Mouse (Mus musculus) liver, postnatal 0 days (tissue): ENCODE measurements at regions not wholly inside any gene's neighbourhood (a gene's known extent, or its start where the extent isn't known, plus 50 kb on each side); places are given as distances from the start of the nearest gene placed in this dataset.

ENCODE experiments used
- ATAC-seq: fragments of 200-750 bp; cut with Nextera tagmentation; 2 replicates; pipeline ENCODE4 v1.8.0; 2017; ENCODE audit warnings: mild to moderate bottlenecking, moderate library complexity
- DNase-seq: peaks from one replicate; pipeline ENCODE4 v3.0.0-alpha.2; 2016
- H3K27ac ChIP-seq: fragments of 300-500 bp; sonication (generic); 2 replicates; pipeline ENCODE4 v1.5.1; 2014; ENCODE audit warnings: antibody characterized with exemption, moderate library complexity, mild to moderate bottlenecking, low read depth
- H3K27me3 ChIP-seq: fragments of 300-500 bp; sonication (generic); 2 replicates; pipeline ENCODE4 v1.6.1; 2014; ENCODE audit warnings: low read length, control low read depth, mixed read lengths; ENCODE audit not compliant: insufficient read depth
- H3K36me3 ChIP-seq: fragments of 300-500 bp; sonication (generic); replicated peaks from 2 replicates; pipeline ENCODE4 v1.6.1; 2014; ENCODE audit warnings: mild to moderate bottlenecking, control low read depth, low read length, moderate library complexity, mixed read lengths; ENCODE audit not compliant: insufficient read depth
- H3K4me1 ChIP-seq: fragments of 300-500 bp; sonication (generic); 2 replicates; pipeline ENCODE4 v1.6.1; 2014; ENCODE audit warnings: antibody characterized with exemption, mild to moderate bottlenecking, control low read depth; ENCODE audit not compliant: insufficient read depth
- H3K4me2 ChIP-seq: fragments of 300-500 bp; sonication (generic); 2 replicates; pipeline ENCODE4 v1.6.1; 2014; ENCODE audit warnings: low read depth, mild to moderate bottlenecking, low read length, moderate library complexity, mixed read lengths
- H3K4me3 ChIP-seq: fragments of 300-500 bp; sonication (generic); 2 replicates; pipeline ENCODE4 v1.5.1; 2014; ENCODE audit warnings: low read depth, low read length
- H3K9ac ChIP-seq: fragments of 300-500 bp; sonication (generic); replicated peaks from 2 replicates; pipeline ENCODE4 v1.6.1; 2014; ENCODE audit warnings: mild to moderate bottlenecking, moderate library complexity
- H3K9me3 ChIP-seq: fragments of 300-500 bp; sonication (generic); 2 replicates; pipeline ENCODE4 v1.6.1; 2016; ENCODE audit warnings: mild to moderate bottlenecking, control low read depth, low read length, mixed read lengths
- CTCF ChIP-seq: sonication (generic); IDR thresholded peaks from 2 replicates; pipeline ENCODE4 v1.5.1; 2016; ENCODE audit warnings: antibody characterized with exemption, low read depth
- EP300 ChIP-seq: IDR thresholded peaks from 2 replicates; pipeline ENCODE4 v1.6.1; 2016; ENCODE audit warnings: antibody characterized with exemption, low read depth, mild to moderate bottlenecking
- WGBS: fragments of 180-500 bp; shearing (Covaris S2); extraction: QIAGEN DNeasy Blood & Tissue Kit; methylation state at CpG from one replicate; pipeline ENCODE4 v1.1.7; 2014; ENCODE audit not compliant: insufficient replicate concordance; 5-methylcytosine and 5-hydroxymethylcytosine counted together

DNA sequence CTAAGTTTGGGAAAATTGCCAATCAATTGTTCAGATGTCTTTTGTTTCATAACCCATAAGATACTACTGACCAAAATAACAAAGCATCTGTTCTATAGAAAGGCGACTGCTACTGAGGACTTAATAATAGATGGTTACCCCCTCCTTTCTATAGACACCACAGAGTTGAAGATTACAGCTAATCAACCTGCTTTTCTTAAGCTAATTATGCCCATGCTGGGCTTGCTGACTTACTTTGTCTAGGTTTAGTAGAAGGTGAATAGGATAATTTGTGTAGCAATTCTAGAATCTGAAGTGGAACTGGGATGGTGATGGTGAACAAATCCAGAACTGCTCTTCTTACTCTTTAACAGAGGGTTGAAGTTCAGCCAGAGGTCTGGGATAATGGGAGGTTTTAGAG is 53.8 kb upstream of the Tbx18 start:
- no peak overlapping the region for H3K9ac ChIP-seq
- ATAC-seq: no peak

DNA sequence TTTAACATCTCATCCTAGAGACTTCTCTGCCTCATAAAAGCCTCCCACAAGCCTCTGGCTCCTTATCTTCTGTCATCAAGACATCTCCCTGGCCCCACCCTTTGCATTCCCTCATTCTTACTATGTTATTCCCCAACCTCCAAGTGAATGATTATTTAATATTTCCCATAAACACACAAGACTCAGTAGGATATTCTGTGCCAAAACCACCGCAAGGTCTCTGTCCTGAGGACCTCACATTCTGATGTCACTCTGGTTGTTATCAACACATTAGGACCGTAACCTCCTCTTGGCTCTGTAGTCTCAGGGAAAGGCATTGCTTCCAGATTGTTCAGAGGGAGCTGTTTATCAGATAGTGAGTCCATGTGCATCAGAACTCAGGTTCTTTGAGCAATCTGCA is 80.7 kb upstream of the Tbx18 start:
- H3K27me3 ChIP-seq: no peaks in the 10 kb centered on the region
- TF ChIP-seq CTCF: no peak
- no peak for TF ChIP-seq EP300
- no peaks in the 10 kb centered on the region; the same call in 1 of the 2 replicates for H3K9me3 ChIP-seq
- DNase-seq: no peak
- H3K27ac ChIP-seq: no peak overlapping the region
- no peak overlapping the region for H3K4me3 ChIP-seq
- H3K36me3 ChIP-seq: no peaks in the 10 kb centered on the region
- H3K4me1 ChIP-seq: no peaks in the 10 kb centered on the region
- WGBS: 75% methylated on average over 2 of the region's 2 CpGs
- H3K9ac ChIP-seq: no peak overlapping the region
- no peak for ATAC-seq
- no peak overlapping the region for H3K4me2 ChIP-seq

More for the DNA sequence above, 53.8 kb upstream of the Tbx18 start:
- TF ChIP-seq EP300 (no peak), CTCF (no peak)
- no peak overlapping the region for H3K4me3 ChIP-seq
- no peaks in the 10 kb centered on the region for H3K9me3 ChIP-seq
- no peaks in the 10 kb centered on the region for H3K4me1 ChIP-seq
- H3K4me2 ChIP-seq: no peak overlapping the region
- 68% methylated on average over 1 of the region's 1 CpGs for WGBS
- H3K36me3 ChIP-seq: no peaks in the 10 kb centered on the region
- H3K27me3 ChIP-seq: no peaks in the 10 kb centered on the region
- no peak overlapping the region for H3K27ac ChIP-seq
- DNase-seq: no peak

DNA sequence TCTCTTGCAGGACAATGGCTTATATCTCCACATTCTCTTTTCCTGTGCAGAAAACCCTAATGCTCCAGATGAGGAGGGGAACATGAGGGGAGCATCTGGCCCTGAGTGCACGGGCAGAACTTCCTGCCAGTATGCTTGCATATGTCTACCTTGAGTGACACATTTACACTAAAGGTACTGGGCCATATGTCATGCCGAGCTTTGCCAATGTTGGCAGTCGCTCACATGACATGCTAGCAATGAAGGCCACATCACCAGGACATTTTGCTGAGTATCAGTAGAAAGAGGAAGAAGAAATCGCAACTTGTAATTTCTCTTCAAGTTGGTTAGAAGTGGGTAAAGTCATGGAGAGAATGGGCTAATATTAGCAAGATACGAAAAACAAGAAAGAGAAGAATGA is 91.2 kb upstream of the Tbx18 start:
- no peak overlapping the region for H3K4me2 ChIP-seq
- WGBS: 69% methylated on average over 5 of the region's 5 CpGs
- no peak overlapping the region for H3K9ac ChIP-seq
- no peaks in the 10 kb centered on the region for H3K36me3 ChIP-seq
- TF ChIP-seq EP300: no peak
- no peak for TF ChIP-seq CTCF
- ATAC-seq: no peak
- no peaks in the 10 kb centered on the region for H3K4me1 ChIP-seq
- H3K9me3 ChIP-seq: no peaks in the 10 kb centered on the region
- no peak overlapping the region for H3K27ac ChIP-seq
- DNase-seq: no peak
- no peaks in the 10 kb centered on the region for H3K27me3 ChIP-seq
- no peak overlapping the region for H3K4me3 ChIP-seq

DNA sequence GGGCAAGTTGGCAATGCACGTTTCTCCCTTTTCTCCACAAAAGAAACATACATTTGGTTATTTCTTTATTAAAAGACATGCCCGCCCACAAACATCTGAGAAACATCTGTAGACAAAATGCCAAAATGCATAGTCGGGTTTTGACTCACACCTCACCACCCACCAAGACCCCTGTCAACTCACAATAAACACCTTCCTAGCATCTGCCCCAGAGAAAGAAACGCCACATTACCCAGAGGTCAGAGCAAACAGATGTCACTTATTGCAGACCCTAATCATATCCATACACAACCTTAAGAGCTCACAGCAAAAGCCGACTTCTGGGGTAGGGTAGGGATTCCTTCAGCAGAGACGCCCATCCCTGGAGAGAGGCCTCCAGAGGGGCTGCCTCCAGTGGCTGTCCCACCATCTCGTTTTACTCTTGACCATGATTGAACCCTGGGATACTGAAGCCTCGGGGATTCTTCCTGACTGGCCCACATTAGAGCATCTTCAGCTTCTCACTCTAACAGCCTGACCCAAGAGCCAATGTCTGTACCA is 93.7 kb upstream of the Tbx18 start:
- no peak overlapping the region for H3K27ac ChIP-seq
- H3K4me3 ChIP-seq: no peak overlapping the region
- 62% methylated on average over 8 of the region's 8 CpGs for WGBS
- no peaks in the 10 kb centered on the region for H3K36me3 ChIP-seq
- no peak overlapping the region for H3K9ac ChIP-seq
- TF ChIP-seq CTCF (no peak), EP300 (no peak)
- no peaks in the 10 kb centered on the region for H3K4me1 ChIP-seq
- DNase-seq (no peak), ATAC-seq (no peak)
- no peaks in the 10 kb centered on the region for H3K27me3 ChIP-seq
- no peak overlapping the region for H3K4me2 ChIP-seq
- H3K9me3 ChIP-seq: no peaks in the 10 kb centered on the region

DNA sequence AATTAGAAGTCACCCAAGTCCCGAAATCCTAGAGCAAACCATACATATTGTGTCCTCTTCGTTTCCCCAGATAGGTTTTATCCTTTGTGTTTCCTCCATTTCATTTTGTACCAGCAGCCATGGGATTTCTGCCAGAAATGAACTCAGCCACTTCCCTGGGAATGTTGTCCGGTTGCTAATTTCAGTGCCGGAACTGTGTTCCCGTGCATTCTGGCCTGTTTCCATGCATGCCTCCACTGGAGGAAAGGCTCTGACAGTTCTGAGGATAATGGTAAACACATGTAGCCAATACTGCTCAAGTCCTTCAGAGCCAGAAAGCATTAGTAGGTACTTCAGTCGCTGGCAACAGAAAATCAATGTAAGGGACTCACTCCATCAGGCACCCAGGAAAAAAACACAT is 112.8 kb upstream of the Tbx18 start:
- H3K9ac ChIP-seq: no peak overlapping the region
- DNase-seq (no peak), ATAC-seq (no peak)
- H3K9me3 ChIP-seq: no peaks in the 10 kb centered on the region
- no peak overlapping the region for H3K4me3 ChIP-seq
- H3K4me1 ChIP-seq: no peaks in the 10 kb centered on the region
- no peak overlapping the region for H3K4me2 ChIP-seq
- no peaks in the 10 kb centered on the region for H3K27me3 ChIP-seq
- 61% methylated on average over 6 of the region's 6 CpGs for WGBS
- no peak overlapping the region for H3K27ac ChIP-seq
- no peak for TF ChIP-seq CTCF
- TF ChIP-seq EP300: no peak
- H3K36me3 ChIP-seq: no peaks in the 10 kb centered on the region

DNA sequence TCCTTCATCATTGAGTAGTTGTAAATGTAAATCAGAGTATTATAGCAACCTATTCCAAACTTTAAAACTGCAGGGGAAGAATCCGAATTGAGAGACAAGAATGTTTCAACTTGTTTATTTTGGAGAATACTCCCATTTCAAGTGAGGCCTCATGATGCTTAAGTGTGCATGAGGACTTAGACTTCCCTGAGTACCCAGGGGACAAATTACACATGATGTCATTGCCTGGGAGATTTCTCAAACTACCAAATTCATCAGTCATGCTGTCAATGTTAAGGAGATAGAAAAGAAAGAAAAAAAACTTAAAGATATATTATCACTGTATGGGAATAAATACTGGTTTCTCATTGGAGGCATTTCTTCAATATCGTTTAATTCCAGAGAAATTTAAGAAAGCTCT is 113.4 kb upstream of the Tbx18 start:
- ATAC-seq: no peak
- no peak for TF ChIP-seq CTCF
- TF ChIP-seq EP300: no peak
- H3K9me3 ChIP-seq: no peaks in the 10 kb centered on the region
- 60% methylated on average over 2 of the region's 2 CpGs for WGBS
- no peak overlapping the region for H3K27ac ChIP-seq
- no peak overlapping the region for H3K9ac ChIP-seq
- DNase-seq: no peak
- no peaks in the 10 kb centered on the region for H3K4me1 ChIP-seq
- no peak overlapping the region for H3K4me2 ChIP-seq
- H3K36me3 ChIP-seq: no peaks in the 10 kb centered on the region
- H3K4me3 ChIP-seq: no peak overlapping the region
- no peaks in the 10 kb centered on the region for H3K27me3 ChIP-seq

DNA sequence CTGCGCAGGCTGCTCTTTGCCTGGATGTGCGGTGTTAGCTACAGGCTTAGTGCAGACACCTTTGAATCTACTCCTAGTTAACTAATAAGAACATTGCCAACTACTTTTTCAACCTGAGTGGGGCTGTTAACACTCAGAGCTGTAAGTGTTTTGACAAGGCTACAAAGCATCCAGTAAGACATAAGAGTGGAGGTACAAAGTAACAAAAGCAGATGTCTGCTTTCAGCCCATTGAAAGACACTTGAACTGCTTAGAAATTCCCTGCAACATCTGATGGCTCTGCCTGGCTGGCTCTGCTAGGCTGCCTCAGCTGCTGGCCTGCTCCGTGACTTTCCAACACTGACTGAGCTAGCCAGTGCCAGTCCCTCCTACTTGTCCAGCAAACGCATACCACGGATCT is 117.8 kb upstream of the Tbx18 start:
- Histone ChIP-seq H3K4me3 (no peak overlapping the region), H3K9me3 (no peaks in the 10 kb centered on the region), H3K36me3 (no peaks in the 10 kb centered on the region), H3K27me3 (no peaks in the 10 kb centered on the region), H3K9ac (no peak overlapping the region), H3K4me2 (no peak overlapping the region), H3K27ac (no peak overlapping the region), H3K4me1 (no peaks in the 10 kb centered on the region)
- DNase-seq: no peak
- no peak for ATAC-seq
- TF ChIP-seq CTCF (no peak), EP300 (no peak)
- 86% methylated on average over 5 of the region's 5 CpGs for WGBS
